Mouse (Mus musculus) adrenal gland, adult 8-10 months (tissue): ENCODE data around the gene Mgst2. TPM values are rescaled to one million over a fixed set of nuclear protein-coding genes. Genes with fewer than 3 reads are reported as not detected.

Source experiments
- DNase-seq: peaks from one replicate; pipeline ENCODE4 v3.0.0; 2022
- total RNA-seq, 4 experiments: library from RNA; stranded (reverse); gene quantifications; 2 replicates each; pipeline ENCODE4 v1.2.4; 2022

Mgst2 gene
- total RNA-seq, result 100 to 1,000 TPM; 209 to 255 (median 219) TPM

DNA sequence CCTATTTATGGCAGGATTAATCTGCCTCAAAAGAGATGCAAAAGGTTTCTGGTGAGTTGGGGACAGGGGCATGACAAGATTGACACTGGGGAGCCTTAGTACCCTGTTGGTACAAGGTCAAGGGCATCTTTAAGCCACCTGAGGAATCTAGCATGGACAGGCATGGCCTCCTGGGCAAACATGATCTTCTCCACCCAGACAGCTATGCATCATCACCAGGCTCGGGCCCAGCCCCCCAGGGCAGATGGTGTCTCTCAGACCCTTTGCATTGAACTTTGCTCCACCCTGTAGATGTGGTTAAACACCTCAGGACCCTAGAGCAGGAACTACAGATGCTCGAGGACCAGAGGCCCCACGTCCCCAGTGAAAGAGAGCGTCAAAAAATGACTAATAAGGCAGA lies at the start of gene Mgst2:
Gene Mgst2 (plus strand): TSS at position 301 of the 400 bp plus-strand sequence.
- no peak for DNase-seq

- DNase-seq, result peak; percentile 85
These were observed 48.2 kb upstream of the Mgst2 start for GRCm38 (mm10) chr3:51611972-51612371.

DNA sequence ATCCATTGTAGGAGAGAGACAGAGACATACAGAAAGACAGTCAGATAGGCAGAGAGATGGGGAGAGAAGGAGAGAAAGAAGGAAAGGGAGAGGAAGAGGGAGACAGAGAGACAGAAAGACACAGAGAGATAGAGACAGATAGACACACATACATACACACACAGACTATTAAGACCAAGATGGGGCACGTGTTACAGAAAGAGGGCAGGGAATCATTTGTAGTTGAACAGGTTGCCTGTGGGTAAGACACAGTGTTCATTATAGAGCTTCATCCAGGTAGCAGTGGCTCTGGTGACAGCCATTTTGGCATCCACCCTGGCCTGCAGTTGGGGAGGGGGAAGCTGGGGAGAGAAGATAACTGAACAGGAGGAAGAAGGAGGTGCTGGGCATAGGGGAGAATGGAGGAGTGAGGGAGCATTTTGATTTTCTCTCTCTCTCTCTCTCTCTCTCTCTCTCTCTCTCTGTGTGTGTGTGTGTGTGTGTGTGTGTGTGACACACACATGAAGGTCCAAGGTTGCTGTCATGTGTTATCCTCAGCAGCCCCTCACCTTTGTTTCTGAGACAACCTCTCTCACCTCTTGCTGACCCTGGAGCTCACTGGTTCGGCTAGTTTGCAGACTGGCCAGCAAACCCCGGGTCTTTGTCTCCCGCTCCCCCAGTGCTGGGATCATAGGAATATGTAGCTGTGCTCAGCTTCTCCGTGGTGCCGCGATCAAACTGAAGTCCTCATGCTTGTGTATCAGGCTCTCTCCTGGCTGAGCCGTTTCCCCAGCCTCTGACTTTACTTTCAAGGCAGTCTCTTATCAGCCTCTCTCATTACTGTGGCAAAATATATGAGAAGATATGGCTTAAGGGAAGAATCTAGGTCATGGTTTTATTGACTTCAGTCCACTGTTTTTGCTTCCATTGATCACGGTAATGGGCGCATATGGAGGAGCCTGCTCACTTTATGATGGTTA lies 47.5 kb upstream of the Mgst2 start:
- DNase-seq, result no peak

GRCm38 (mm10) chr3:51614278-51614677 lies 45.9 kb upstream of the Mgst2 start:
- DNase-seq, result no peak

DNA sequence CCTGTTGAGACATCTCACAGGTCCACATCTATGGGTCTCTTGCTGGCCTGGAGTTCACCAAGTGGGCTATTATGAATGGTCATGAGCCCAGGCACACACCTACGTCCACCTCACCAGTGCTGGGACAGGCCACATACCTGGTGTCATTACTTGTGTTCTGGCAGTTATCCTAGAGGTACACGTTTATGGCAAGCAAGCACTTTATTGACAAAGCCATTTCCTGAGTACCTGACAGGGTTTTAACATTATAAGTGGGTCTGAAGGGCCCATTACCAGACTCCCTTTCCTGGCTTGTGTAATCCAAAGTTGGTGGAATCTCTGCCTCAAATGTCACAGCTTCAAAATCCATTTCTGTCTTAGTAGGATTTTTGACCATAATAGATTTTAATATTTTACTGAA lies 36.2 kb upstream of the Mgst2 start:
- DNase-seq, result no peak

GRCm38 (mm10) chr3:51627741-51628140 lies 32.4 kb upstream of the Mgst2 start:
- DNase-seq, result peak; percentile 79

- DNase-seq, result no peak
These were observed 31.2 kb upstream of the Mgst2 start for GRCm38 (mm10) chr3:51628977-51629376.

- DNase-seq, result no peak
These were observed 29.4 kb upstream of the Mgst2 start for GRCm38 (mm10) chr3:51630746-51631145.

DNA sequence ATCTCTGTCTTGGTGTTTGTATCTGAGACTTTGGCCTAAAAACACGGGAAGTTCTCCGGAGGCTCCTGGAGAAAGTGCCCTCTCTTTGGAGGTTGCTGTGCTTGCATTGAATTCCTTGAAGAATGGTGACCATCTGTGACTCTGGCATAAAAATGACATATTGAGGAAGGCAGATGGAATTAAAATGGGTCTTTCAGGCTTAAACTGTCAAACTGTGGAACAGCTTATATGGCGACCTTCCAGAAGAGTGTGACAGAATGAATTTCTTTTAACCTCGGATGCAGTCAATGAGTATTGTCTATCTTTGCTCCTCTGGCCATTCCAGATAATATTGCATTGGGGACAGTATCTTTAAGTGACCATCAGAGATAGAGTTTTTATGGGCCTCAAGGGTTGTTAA lies 28.2 kb upstream of the Mgst2 start:
- no peak for DNase-seq

DNA sequence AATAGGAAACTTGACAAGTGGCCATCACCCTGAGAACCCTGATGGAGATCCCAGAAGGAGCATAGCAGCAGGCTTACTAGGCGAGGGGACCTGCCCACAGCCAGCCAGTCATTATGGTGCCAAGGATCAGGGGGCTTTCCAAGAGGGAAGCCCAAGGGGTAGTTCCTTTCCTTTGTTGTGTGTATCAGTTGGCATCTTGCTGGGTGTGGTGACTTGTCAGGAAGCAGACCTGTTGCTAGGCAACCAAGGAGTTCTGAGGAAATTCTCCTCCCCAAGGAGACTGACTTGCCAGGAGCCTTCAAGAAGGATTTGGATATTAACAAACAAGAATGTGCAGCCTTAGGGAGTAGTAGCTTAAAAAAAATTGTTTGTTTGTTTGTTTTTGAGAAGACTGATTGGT lies 25.7 kb upstream of the Mgst2 start:
- no peak for DNase-seq

DNA sequence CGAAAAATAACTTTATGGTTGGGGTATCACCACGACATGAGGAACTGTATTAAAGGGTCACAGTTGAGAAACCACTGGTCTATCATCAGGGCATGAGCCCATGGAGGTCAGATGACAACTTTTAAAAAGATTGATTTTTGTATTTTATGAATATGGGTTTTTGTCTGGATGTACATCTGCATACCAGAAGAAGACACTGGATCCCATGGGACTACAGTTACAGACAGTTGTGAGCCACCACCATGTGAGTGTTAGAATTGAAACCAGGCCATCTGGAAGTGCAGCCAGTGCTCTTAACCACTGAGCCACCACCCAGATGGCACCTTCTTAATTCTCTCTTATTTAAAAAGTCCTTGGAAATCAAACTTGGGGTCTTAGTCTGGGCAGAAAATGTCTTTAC lies 24.2 kb upstream of the Mgst2 start:
- no peak for DNase-seq

DNA sequence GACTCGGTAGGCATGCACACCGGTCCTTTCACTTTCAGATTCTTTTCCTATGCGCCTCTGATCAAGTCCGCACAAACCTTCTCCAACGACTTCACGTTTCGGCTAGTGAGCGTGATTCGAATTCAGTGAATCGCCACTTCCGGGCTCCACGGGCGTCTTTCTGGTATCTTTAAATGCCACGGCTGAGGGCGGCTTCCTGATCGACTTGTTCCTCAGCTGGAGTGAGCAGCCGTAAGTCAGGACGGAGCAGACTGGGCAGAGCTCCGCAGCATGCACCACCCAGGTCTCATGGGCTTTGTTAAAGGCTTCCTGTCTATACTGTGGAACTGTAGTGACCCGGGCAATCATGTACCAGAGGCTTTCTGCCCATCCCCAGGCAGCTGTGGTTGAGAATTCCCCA lies 23.5 kb upstream of the Mgst2 start:
- no peak for DNase-seq

GRCm38 (mm10) chr3:51637326-51637725 lies 22.8 kb upstream of the Mgst2 start:
- no peak for DNase-seq

DNA sequence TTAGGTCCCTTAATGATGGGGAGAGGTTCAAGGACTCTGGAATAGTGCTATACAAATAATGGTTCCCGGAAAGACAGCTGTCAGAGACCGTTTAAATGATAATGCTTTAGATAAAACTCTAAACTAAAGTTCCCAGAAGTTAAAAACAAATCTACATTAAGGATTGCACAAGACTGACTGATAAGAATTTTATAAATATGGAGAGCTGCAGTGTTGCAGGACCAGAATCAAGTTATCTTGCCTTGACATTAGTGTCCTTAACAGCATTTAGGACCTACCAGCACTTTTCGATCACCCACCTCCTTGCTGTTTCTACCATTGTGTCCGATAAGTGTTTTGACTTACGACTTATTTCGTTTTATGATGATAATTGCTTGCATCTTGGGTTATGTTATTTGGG lies 21.9 kb upstream of the Mgst2 start:
- DNase-seq, result no peak

DNA sequence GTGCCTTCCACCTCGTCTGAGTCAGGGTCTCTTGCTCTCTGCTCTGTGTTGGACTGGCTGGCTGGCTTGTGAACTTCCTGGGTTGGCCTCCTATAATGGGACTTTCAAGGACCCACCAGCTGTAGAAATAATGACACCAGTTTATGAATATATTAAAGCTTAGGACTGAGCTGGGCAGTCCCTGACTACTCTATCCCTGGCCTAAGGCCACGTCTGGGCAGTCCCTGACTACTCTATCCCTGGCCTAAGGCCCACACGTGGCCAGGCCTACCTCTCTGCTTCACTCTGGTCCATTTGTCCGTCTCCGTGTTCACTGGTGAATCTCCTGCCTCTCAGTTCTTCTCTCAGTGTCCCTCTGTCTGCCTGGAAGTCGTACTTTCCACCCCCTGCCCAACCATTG lies 14.7 kb upstream of the Mgst2 start:
- no peak for DNase-seq

DNA sequence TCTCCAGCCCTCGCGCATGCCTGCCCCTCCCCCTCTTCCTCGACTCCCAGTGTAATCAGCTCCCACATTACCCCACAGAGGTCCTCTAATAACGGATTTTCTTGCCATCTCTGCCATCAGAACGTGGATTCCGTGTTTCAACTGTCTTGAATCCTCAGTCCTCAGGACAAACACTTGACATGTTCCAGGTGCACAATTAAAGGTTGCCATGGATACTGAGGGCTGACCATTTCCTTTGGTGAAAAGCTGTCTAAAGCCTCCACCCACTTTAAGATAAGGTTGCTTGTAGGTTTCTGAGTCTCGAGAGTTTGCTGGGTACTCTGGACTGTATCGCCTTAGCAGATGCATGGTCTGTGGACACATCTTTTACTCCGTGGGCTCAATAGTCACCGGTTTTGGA lies 13.9 kb upstream of the Mgst2 start:
- no peak for DNase-seq

GRCm38 (mm10) chr3:51647356-51647755 lies 12.8 kb upstream of the Mgst2 start:
- no peak for DNase-seq

DNA sequence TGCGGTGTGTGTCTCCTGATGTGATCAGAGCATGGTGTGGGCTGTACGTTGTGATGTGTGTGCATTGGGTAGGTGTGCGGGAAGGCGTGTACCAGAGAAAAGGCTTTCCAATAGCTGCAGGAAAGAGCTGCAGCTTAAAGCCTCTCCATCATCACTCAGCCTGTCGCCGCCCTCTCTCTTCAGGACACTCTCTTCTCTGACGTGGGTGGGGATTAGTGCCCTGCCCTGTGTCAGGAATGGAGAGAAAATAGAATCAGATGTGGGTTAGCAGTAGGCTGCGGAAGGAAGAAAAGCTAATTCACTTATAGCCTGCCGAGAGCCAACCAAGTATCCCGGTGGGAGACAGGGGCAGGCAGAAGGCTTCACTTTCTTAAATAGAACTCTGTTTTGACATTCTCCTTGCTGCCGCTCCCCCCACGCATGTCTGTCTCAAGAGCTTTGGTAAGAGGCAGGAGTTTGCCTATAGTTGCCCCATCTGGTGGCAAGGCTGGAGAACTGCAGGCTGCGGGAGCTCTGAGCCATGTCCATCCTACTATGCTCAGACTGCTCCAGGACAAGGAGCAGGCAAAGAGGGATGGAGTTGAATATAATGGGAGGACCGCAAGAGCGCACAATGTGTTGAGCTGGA lies 12.0 kb upstream of the Mgst2 start:
- peak; percentile 65 for DNase-seq

GRCm38 (mm10) chr3:51649426-51649825 lies 10.7 kb upstream of the Mgst2 start:
- no peak for DNase-seq

DNA sequence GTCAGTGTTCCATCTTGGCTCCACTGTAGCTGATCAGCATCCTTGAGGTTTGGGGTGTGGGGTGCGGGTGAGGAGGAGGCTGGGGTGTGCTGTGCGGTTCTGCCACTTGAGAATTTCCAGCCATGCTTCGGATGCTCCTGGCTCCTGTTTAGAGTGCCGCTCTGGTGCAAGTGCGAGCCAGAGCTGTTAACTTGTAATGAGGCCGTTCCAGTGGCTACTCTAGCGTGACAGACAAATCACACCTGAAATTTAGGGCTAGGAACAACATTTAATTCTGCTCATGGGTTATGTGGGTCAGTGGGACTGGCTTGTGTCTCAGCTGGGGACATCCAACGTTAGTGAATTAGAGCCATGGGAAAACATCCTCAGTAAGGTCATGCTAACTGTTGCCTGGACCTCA lies 10.2 kb upstream of the Mgst2 start:
- DNase-seq, result no peak

- no peak for DNase-seq
These were observed 9.0 kb upstream of the Mgst2 start for GRCm38 (mm10) chr3:51651149-51651548.

DNA sequence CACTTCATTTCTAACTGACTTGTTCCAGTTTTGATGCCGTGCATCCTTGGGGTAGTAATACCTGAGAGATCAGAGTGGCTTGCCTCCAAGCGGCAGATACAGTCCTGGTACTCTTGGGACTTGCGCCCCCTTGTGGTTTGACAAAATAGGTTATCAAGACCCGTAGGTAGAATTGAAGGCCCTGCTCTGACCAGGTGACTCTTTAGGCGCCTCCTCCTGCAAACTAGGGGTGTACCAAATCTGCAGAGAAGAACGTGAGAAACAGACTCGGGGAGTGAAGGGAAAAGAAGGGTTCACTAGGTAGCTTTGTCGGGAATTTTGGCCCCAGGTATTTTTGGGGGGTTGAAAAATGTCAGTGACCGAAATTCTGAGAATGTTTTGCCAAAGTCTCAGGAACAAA lies 7.9 kb upstream of the Mgst2 start:
- peak; percentile 71 for DNase-seq

GRCm38 (mm10) chr3:51652701-51653100 lies 7.5 kb upstream of the Mgst2 start:
- DNase-seq, result peak; percentile 56
